Mouse (Mus musculus): ENCODE measurements around the gene Pdxk. TPM values are rescaled to one million over a fixed set of nuclear protein-coding genes. Genes with fewer than 3 reads are reported as not detected.

Gene Pdxk
- polyA plus RNA-seq, 1 experiment from 2014 or later = 6.8 TPM

- WGBS = 78% methylated on average over 8 of the region's 8 CpGs
- DNase-seq (ENCODE audit: low spot score) (no peak), ATAC-seq (ENCODE audit: low FRiP score) (no peak)
- H3K9me3 ChIP-seq (ENCODE audit: control insufficient read depth, low read length) = no peaks in the 10 kb centered on the region
- no peaks in the 10 kb centered on the region for H3K36me3 ChIP-seq (ENCODE audit: control insufficient read depth, insufficient read depth, low read length)
- no peak overlapping the region for H3K27ac ChIP-seq (ENCODE audit: low read depth, low read length)
- H3K4me1 ChIP-seq (replicated peaks; ENCODE audit: control insufficient read depth, insufficient read depth, low read length) = no peaks in the 10 kb centered on the region
- H3K4me3 ChIP-seq (ENCODE audit: low read depth, low read length) = no peak overlapping the region
- no peak overlapping the region for H3K4me2 ChIP-seq (replicated peaks; ENCODE audit: low read depth, low read length)
- H3K27me3 ChIP-seq (ENCODE audit: control insufficient read depth, insufficient read depth, low read length) = no peaks in the 10 kb centered on the region
- no peak overlapping the region for H3K9ac ChIP-seq (ENCODE audit: low read depth, low read length)
Measured at GRCm38 (mm10) chr10:78474759-78475158, 10.0 kb upstream of the Pdxk start.

- ATAC-seq (ENCODE audit: low FRiP score) (no peak), DNase-seq (ENCODE audit: low spot score) (no peak)
- no peaks in the 10 kb centered on the region for H3K27me3 ChIP-seq (ENCODE audit: control insufficient read depth, insufficient read depth, low read length)
- no peak overlapping the region for H3K4me2 ChIP-seq (replicated peaks; ENCODE audit: low read depth, low read length)
- H3K4me1 ChIP-seq (replicated peaks; ENCODE audit: control insufficient read depth, insufficient read depth, low read length) = no peaks in the 10 kb centered on the region
- H3K36me3 ChIP-seq (ENCODE audit: control insufficient read depth, insufficient read depth, low read length) = no peaks in the 10 kb centered on the region
- no peak overlapping the region for H3K9ac ChIP-seq (ENCODE audit: low read depth, low read length)
- H3K9me3 ChIP-seq (ENCODE audit: control insufficient read depth, low read length) = no peaks in the 10 kb centered on the region
- 70% methylated on average over 5 of the region's 5 CpGs for WGBS
- H3K4me3 ChIP-seq (ENCODE audit: low read depth, low read length) = no peak overlapping the region
- no peak overlapping the region for H3K27ac ChIP-seq (ENCODE audit: low read depth, low read length)
Measured at GRCm38 (mm10) chr10:78473434-78473833, 8.7 kb upstream of the Pdxk start.

DNA sequence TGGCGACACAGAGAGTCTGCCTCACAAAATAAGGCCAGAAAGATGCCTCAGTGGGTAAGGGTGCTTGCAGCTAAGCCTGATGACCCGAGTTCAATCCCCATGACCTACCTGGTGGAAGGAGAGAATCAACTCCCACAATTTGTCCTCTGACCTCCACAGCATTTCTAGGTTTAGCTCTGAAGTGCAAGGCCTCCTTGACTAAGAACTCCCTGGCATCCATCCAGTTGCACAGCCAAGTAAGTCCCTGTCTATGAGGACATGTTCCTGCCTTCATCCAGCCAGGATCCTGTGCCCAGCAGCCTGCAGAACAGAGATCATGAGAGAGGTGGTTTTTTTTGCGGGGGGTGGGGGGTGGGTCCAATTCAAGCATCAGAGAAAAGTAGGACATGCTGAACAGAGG lies 7.3 kb upstream of the Pdxk start:
- H3K27ac ChIP-seq (ENCODE audit: low read depth, low read length) = no peak overlapping the region
- H3K9me3 ChIP-seq (ENCODE audit: control insufficient read depth, low read length) = no peaks in the 10 kb centered on the region
- H3K36me3 ChIP-seq (ENCODE audit: control insufficient read depth, insufficient read depth, low read length) = no peaks in the 10 kb centered on the region
- WGBS = 75% methylated on average over 3 of the region's 3 CpGs
- no peak overlapping the region for H3K9ac ChIP-seq (ENCODE audit: low read depth, low read length)
- H3K4me1 ChIP-seq (replicated peaks; ENCODE audit: control insufficient read depth, insufficient read depth, low read length) = no peaks in the 10 kb centered on the region
- H3K27me3 ChIP-seq (ENCODE audit: control insufficient read depth, insufficient read depth, low read length) = no peaks in the 10 kb centered on the region
- no peak overlapping the region for H3K4me2 ChIP-seq (replicated peaks; ENCODE audit: low read depth, low read length)
- ATAC-seq (ENCODE audit: low FRiP score) = no peak
- DNase-seq (ENCODE audit: low spot score) = no peak
- no peak overlapping the region for H3K4me3 ChIP-seq (ENCODE audit: low read depth, low read length)

DNA sequence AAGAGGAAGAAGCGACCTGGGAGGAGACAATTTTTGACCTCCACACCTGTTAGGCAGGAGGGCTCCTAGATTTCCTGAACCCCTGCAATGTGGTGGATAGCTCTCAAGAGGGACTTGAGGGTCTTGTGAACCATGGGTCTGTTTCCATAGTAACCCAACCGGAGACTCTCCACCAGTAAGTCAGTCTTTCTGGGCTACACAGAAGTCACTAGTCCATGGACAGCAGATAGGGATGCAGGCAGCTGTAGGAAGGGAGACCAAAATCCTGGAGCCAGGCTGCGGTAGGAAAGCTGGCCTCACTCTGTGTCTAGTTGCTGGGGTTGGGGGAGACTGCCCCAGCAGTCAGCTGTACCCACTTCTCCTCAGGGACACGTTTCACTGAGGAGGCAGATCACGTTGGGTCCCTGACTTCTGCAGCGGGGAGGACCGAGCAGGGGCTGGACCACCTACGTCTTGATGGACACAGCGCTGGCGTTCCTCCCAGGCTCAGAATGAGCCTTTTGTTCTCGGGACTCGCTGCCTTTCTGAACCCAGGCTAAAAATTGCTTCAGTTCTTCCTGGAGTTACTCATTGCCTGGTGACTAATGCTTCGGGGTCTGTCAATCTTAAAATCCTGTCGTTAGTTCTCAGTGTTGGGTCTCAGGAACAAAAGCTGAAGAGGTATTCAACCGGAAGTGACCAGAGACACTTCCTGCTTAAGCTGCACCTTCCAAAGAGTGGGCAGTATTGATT lies 6.0 kb upstream of the Pdxk start:
- Histone ChIP-seq H3K4me2 (replicated peaks; ENCODE audit: low read depth, low read length) (peak overlapping the region; percentile 19), H3K9ac (ENCODE audit: low read depth, low read length) (no peak overlapping the region), H3K36me3 (ENCODE audit: control insufficient read depth, insufficient read depth, low read length) (no peaks in the 10 kb centered on the region), H3K27me3 (ENCODE audit: control insufficient read depth, insufficient read depth, low read length) (no peaks in the 10 kb centered on the region), H3K4me3 (ENCODE audit: low read depth, low read length) (no peak overlapping the region), H3K4me1 (replicated peaks; ENCODE audit: control insufficient read depth, insufficient read depth, low read length) (no peaks in the 10 kb centered on the region), H3K27ac (ENCODE audit: low read depth, low read length) (no peak overlapping the region), H3K9me3 (ENCODE audit: control insufficient read depth, low read length) (no peaks in the 10 kb centered on the region)
- DNase-seq (ENCODE audit: low spot score) (peak; percentile 42), ATAC-seq (ENCODE audit: low FRiP score) (0 out of 2 replicates have a peak, but pooled peaks have one; percentile 52)
- 25% methylated on average over 15 of the region's 15 CpGs for WGBS

DNA sequence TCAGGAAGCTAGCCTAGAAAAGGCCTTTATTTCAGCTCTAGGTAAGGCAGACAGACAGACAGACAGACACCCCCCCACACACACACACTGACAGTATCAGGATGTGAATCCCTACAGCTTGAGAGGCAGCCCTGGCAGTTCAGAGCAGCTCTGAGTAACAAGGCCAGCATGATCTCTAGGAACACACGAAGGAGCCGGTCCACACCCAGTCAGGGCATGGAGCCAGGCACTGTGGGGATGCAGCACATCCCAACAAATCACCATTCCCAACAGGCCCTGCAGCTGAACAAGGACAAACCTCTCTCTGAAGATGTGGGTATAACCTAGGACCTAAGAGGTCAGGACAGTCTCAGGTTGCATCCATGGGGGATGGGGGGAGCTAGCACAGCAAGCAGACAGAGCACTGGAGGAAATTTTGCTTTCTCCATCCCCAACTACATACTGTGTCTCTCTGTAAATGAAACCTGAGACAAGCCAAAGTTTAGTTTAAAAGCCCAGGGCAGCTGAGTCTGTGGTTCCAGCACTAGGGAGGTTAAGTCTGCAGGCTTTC lies 3.1 kb upstream of the Pdxk start:
- no peaks in the 10 kb centered on the region for H3K36me3 ChIP-seq (ENCODE audit: control insufficient read depth, insufficient read depth, low read length)
- no peak overlapping the region for H3K27ac ChIP-seq (ENCODE audit: low read depth, low read length)
- WGBS = 47% methylated on average over 2 of the region's 2 CpGs
- H3K4me2 ChIP-seq (replicated peaks; ENCODE audit: low read depth, low read length) = no peak overlapping the region
- no peak for DNase-seq (ENCODE audit: low spot score)
- no peaks in the 10 kb centered on the region for H3K9me3 ChIP-seq (ENCODE audit: control insufficient read depth, low read length)
- H3K27me3 ChIP-seq (ENCODE audit: control insufficient read depth, insufficient read depth, low read length) = no peaks in the 10 kb centered on the region
- H3K9ac ChIP-seq (ENCODE audit: low read depth, low read length) = no peak overlapping the region
- H3K4me1 ChIP-seq (replicated peaks; ENCODE audit: control insufficient read depth, insufficient read depth, low read length) = no peaks in the 10 kb centered on the region
- ATAC-seq (ENCODE audit: low FRiP score) = no peak
- H3K4me3 ChIP-seq (ENCODE audit: low read depth, low read length) = no peak overlapping the region

- 89% methylated on average over 9 of the region's 9 CpGs for WGBS
- Histone ChIP-seq H3K27me3 (ENCODE audit: control insufficient read depth, insufficient read depth, low read length) (no peaks in the 10 kb centered on the region), H3K4me3 (ENCODE audit: low read depth, low read length) (no peak overlapping the region), H3K4me1 (replicated peaks; ENCODE audit: control insufficient read depth, insufficient read depth, low read length) (no peaks in the 10 kb centered on the region), H3K36me3 (ENCODE audit: control insufficient read depth, insufficient read depth, low read length) (no peaks in the 10 kb centered on the region), H3K9ac (ENCODE audit: low read depth, low read length) (no peak overlapping the region), H3K9me3 (ENCODE audit: control insufficient read depth, low read length) (no peaks in the 10 kb centered on the region), H3K4me2 (replicated peaks; ENCODE audit: low read depth, low read length) (no peak overlapping the region), H3K27ac (ENCODE audit: low read depth, low read length) (no peak overlapping the region)
- ATAC-seq (ENCODE audit: low FRiP score) (no peak), DNase-seq (ENCODE audit: low spot score) (no peak)
Measured at GRCm38 (mm10) chr10:78466647-78467046, 1.9 kb upstream of the Pdxk start.

GRCm38 (mm10) chr10:78465472-78465871 lies 697 bp upstream of the Pdxk start:
- DNase-seq (ENCODE audit: low spot score) = no peak
- H3K4me3 ChIP-seq (ENCODE audit: low read depth, low read length) = no peak overlapping the region; the same call in 1 of the 2 replicates
- no peaks in the 10 kb centered on the region for H3K4me1 ChIP-seq (replicated peaks; ENCODE audit: control insufficient read depth, insufficient read depth, low read length)
- H3K9ac ChIP-seq (ENCODE audit: low read depth, low read length) = no peak overlapping the region
- H3K4me2 ChIP-seq (replicated peaks; ENCODE audit: low read depth, low read length) = no peak overlapping the region
- H3K9me3 ChIP-seq (ENCODE audit: control insufficient read depth, low read length) = no peaks in the 10 kb centered on the region
- H3K27me3 ChIP-seq (ENCODE audit: control insufficient read depth, insufficient read depth, low read length) = no peaks in the 10 kb centered on the region
- no peaks in the 10 kb centered on the region for H3K36me3 ChIP-seq (ENCODE audit: control insufficient read depth, insufficient read depth, low read length)
- H3K27ac ChIP-seq (ENCODE audit: low read depth, low read length) = no peak overlapping the region
- 74% methylated on average over 3 of the region's 3 CpGs for WGBS
- no peak; the same call in 1 of the 2 replicates for ATAC-seq (ENCODE audit: low FRiP score)

GRCm38 (mm10) chr10:78464201-78464791 lies 479 bp downstream of the Pdxk start:
- Histone ChIP-seq H3K4me2 (replicated peaks; ENCODE audit: low read depth, low read length) (peak overlapping the region; percentile 99), H3K27ac (ENCODE audit: low read depth, low read length) (no peak overlapping the region), H3K27me3 (ENCODE audit: control insufficient read depth, insufficient read depth, low read length) (no peaks in the 10 kb centered on the region), H3K9me3 (ENCODE audit: control insufficient read depth, low read length) (no peaks in the 10 kb centered on the region), H3K4me1 (replicated peaks; ENCODE audit: control insufficient read depth, insufficient read depth, low read length) (no peaks in the 10 kb centered on the region), H3K4me3 (ENCODE audit: low read depth, low read length) (peak overlapping the region; percentile 59), H3K9ac (ENCODE audit: low read depth, low read length) (peak overlapping the region; percentile 57), H3K36me3 (ENCODE audit: control insufficient read depth, insufficient read depth, low read length) (no peaks in the 10 kb centered on the region)
- ATAC-seq (ENCODE audit: low FRiP score) (peak; percentile 56; the same call in 1 of the 2 replicates), DNase-seq (ENCODE audit: low spot score) (no peak)
- 3% methylated on average over 32 of the region's 32 CpGs for WGBS

- no peak for ATAC-seq (ENCODE audit: low FRiP score)
- H3K4me1 ChIP-seq (replicated peaks; ENCODE audit: control insufficient read depth, insufficient read depth, low read length) = no peaks in the 10 kb centered on the region
- H3K4me3 ChIP-seq (ENCODE audit: low read depth, low read length) = peak overlapping the region; percentile 59; the same call in 1 of the 2 replicates
- H3K9me3 ChIP-seq (ENCODE audit: control insufficient read depth, low read length) = no peaks in the 10 kb centered on the region
- H3K4me2 ChIP-seq (replicated peaks; ENCODE audit: low read depth, low read length) = peak overlapping the region; percentile 99
- no peak overlapping the region for H3K27ac ChIP-seq (ENCODE audit: low read depth, low read length)
- WGBS = 88% methylated on average over 3 of the region's 3 CpGs
- no peak overlapping the region for H3K9ac ChIP-seq (ENCODE audit: low read depth, low read length)
- no peaks in the 10 kb centered on the region for H3K36me3 ChIP-seq (ENCODE audit: control insufficient read depth, insufficient read depth, low read length)
- no peaks in the 10 kb centered on the region for H3K27me3 ChIP-seq (ENCODE audit: control insufficient read depth, insufficient read depth, low read length)
- no peak for DNase-seq (ENCODE audit: low spot score)
Measured at GRCm38 (mm10) chr10:78463769-78464167, 1.0 kb downstream of the Pdxk start.
